Mouse (Mus musculus) cerebellum, postnatal 10 days (tissue): Measurements from ENCODE around the gene Spaca4.
A peak's percentile ranks its signal among the peaks of the same experiment; 100 is the strongest.

Source experiments
- DNase-seq, 2 experiments: peaks; one replicate each; pipeline ENCODE4 v3.0.0; 2021; ENCODE audit warnings: mixed read lengths in 2 of 2

Gene Spaca4

DNA sequence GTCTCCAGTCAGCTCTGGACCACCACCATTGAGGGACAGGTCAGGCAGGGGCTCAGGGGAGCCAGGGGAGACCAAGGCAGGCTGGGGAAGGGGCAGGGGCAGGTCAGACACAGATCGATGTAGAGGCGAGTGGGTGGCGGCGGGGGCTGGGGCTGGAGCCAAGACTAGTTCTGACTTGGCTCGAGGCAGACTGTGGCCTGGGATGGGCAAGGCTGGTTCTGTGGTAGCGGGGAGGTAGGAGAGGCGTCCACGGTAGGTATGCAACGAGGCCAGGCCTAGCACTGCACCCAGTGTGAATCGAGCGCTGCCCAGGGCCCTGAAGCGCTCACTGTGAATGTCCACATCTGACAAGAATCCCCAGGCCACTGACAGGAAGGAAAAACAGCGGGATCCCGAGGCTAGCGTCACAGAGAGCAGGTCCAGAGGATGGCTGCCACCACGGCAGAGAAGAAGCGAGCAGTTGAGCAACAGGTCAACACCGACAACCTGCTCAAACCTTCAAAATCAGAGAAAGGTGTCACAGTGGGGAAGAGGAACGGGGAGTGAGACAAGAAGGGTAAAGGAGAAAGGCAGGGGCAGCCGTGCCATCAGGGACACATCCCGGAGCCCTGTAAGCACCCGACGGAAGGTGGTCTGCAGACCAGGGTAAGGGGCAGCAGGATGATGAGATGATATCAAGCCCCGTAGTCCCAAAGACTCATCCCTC lies 14.1 kb downstream of the Spaca4 start:
- peak; percentile 38 to 39 for DNase-seq

DNA sequence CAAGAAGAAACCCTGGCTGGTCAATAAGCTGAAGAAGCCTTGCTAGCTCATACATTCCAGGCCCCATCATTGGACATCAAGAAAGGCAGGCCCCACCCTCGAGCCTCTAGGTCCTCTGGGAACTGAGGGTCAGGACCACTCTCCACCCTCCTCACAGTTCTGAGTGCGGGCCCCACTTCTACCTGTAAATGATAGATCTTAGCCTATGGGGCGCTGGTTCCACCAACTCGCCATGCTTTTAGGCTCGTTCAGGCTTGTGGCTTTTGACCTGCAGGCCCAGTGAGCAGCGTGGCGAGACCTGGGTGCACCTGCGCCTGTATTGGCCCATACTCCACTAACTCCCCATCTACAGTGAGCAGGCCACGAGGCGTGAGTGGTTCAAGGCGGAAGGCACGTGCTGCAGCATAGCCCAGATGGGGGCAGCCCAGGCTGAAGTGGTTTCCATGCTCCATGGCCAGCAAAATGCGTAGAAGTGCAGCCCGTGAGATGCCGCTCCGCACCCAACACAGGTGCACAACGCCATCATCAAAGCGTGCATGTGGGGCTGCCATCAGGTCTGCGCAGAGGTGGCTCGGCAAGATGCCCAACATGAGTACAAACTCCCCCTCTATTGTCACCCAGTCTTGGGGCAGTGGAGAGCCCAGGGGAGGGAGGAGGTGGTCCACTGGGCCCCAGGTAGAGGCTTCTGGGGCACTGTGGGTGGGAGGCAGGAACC lies 15.0 kb downstream of the Spaca4 start:
- DNase-seq: peak in 1 of 2 experiments; percentile 31

DNA sequence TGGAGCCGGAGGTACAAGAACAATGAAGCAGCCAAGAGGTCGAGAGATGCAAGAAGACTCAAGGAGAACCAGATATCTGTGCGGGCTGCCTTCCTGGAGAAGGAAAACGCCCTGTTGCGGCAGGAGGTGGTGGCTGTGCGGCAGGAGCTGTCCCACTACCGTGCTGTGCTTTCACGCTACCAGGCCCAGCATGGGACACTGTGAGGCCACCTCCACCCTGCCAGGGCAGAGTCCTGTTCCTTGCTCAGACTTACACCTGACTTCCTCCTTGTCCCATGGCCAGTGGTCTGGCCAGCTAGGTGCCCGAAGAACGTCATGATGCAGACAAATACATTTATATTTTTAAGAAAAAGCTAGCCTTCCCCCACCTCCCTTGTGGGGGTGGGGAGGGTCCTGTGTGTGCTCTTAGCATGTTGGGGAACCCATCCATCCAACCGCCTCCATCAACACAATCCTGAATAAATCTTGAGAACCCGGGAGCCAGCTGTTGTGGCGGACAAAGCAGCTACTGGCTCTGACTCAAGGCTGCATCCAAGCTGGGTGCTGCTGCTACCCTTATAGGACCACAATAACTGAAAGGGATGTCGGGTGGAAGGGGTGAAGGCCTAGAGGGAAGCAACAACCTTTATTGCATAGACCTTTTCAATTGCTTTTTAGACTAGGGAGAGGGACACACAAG lies 15.8 kb downstream of the Spaca4 start:
- DNase-seq: peak in 1 of 2 experiments; percentile 42

DNA sequence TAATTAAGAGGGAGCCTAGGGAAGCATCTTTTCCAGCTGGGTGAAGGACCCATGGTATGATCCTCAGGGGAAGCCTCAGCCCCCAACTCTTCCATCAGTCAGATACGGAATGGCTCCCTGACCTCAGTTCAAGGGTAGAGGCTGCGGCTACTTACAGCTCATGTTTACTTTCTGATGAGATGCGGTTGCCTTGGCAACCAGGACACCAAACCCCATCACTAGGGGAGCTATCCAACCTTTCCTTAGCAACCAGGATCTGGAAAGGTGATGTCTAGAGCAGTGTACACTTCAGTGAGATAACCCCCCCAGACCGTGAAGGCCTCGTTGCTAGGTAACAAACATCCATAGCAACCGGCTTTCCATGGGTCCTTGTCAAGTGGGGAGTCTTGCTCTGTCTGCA lies 16.6 kb downstream of the Spaca4 start:
- peak; percentile 42 to 56 for DNase-seq

DNA sequence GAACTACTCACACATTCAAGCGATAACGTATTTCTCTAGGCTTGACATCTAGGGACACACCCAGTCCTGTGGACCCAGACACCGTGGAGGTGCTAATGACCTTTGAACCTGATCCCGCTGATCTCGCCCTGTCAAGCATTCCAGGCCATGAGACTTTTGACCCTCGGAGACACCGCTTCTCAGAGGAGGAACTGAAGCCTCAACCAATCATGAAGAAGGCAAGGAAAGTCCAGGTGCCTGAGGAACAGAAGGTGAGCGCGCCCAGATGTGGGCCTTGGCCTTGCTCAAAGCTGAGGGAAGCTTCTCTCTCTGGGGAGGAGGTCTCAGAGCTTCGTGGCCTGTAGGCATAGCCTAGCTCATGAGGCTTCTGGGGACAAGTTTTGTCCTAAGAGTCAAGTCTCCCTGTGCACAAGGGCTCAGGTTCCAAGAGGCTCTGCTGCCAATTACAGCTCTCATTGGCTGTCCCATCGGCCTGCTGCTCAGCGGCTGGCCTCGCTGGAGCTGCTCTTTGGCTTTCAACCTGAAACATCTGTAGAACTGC lies 17.3 kb downstream of the Spaca4 start:
- peak; percentile 26 to 46 for DNase-seq

DNA sequence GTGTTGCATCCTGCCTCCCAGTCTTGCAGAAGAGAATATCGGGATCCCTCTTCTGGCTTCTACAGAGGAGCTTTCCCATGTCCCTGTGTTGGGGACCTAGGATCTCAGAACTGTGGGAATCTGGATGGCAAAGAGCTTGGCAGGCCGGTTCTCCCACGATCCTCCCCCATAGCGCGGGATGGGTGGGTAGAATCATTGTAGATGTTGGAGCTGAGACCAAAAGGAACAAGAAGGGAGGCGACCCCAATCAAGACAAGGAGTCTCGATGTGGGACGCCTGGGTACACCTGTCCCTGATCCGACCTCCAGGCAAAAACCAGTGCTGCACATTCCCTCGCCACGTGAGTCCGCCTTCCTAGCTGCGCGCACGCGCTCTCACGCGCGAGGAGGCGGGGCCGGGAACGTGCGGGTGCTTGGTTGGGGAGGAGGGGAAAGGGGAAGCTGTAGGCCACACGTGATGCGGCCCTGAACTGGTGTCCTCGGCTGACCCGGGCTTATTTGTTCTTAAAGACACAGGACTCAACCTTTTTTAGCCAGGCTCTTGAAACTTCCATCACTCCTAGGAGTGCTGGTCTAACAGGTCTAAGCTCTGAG lies 18.1 kb downstream of the Spaca4 start:
- DNase-seq: peak; percentile 97

DNA sequence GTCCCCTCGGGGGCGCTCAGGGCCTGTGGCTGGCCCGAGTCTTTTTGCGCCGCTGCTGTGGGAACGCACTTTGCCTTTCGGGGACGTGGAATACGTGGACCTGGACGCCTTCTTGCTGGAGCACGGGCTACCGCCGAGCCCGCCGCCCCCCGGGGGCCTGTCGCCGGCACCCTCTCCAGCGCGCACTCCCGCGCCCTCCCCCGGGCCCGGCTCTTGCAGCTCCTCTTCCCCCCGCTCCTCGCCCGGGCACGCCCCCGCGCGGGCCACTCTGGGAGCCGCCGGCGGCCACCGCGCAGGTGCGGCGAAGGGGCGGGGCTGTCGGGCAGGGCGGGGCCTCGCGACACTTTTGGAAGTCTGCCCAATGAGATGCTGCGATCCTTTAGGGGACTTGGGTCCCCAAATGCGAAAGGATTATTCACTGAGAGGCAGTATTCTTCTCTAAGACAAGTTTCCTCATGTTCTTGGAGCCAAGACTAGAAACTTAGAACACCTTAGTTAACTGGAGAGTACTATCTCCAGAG lies 18.8 kb downstream of the Spaca4 start:
- DNase-seq: peak; percentile 93 to 94

DNA sequence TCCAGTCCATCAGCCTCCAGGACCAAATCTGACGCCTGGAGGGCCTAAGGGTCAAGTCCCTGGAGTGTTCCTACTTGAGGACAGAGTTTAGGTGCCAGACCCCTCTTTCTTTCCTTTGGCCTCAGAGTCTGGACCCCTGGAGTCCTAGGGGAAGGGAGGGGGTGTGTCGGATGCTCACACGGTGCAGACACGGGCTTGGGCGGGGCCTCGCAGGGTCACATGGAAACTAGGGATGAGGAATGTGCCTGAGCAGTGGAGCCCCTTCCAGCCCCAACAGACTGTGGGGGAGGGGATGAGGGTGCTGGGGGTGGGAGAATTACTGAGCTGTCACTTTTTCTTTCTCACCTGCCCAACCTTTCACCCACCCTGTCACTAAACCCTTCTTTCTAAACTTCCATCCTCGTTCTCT lies 19.7 kb downstream of the Spaca4 start:
- peak; percentile 82 to 87 for DNase-seq

DNA sequence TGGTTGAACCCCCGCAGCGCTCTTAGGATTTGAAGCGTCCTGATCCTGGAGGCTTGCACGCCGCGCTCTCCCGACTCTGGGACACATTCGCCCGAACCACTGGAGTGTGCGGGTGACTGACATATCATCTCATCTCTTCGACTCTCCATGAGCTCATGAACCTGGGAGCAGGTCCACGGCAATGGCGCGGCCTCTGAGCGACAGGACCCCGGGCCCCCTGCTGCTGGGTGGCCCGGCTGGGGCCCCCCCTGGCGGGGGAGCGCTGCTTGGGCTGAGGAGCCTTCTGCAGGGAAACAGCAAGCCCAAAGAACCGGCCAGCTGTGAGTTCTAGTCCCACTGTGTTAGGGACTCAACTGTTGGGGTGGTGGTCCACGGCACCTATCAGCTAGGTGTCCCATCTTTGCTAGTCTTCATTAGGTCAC lies 20.2 kb downstream of the Spaca4 start:
- no peak for DNase-seq

DNA sequence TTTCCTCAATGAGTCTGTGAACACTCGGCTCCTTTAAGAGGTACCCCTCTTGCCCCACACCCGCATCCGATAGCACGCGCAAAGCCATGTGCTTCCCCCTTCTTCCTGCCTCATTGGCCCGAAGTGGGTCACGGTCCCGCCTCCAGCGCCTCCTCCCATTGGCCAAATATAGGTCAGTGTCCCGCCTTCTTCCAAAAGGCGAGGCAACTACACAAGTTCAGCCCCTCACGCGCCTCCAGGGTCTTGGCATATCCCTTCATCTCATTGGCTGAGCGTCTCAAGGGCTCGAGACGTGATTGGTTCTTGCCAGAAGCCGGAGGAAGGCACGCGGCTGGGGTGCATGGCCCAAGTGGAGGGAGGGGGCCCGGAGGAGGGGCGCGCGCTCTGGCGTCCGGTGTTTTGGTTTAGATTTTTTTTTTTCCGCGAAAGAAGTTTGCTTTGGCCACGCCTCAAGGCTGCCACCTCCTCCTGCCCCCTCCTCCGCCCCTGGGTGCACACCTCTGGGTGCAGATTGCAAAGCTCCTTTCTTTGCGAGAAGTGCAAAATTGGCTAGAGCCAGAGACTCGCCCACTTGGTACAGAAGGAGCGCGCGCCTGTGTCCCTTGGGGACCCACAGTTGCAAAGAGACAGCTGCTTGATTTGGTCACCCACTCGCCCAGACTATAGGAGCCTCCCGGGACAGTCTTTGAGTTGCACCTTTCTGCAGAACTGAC lies 20.7 kb downstream of the Spaca4 start, which contains the start of gene Dbp:
Dbp (plus strand) TSS at position 359 of the 713 bp plus-strand sequence.
- DNase-seq: peak; percentile 98 to 99

DNA sequence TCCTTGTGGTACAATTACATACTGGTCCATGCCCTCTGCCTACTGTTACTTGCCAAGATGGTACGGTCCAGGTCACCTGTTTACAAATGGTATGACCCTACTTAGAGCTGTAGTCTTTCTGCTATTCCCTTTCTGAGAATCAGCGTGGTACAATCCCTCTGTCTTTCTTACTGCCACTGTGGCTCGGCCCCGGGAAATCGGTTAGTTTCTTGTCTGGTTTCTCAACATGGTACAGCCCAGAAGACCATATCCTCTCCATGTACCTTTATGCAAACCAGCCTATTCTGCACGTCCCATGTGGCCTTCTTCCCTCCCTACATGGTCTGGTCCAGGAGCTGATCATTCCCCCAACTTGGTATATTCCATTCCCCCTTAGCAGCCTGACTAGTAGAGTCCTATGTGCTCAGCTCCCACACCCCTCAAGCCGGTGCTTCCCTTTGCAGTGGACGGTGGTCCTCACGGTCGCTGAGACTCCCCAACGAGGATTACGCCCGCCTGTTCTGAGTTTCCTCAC lies 21.5 kb downstream of the Spaca4 start:
- DNase-seq: peak; percentile 83 to 86

DNA sequence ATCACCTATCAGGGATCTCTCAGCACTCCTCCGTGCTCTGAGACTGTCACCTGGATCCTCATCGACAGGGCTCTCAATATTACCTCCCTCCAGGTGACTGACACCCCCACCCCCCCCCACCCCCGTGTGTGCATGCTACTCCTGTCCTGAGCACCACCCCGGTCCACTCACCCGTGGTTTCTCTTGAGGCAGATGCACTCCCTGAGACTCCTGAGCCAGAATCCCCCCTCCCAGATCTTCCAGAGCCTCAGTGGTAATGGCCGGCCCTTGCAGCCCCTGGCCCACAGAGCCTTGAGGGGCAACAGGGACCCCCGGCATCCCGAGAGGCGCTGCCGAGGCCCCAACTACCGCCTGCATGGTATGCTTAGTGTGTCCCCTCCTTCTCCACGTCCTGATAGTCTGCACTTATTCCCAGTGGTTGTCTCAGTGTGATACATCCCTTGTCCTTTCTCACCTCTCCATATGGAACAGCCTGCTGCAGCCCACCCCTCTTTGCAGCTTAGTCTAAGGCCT lies 22.0 kb downstream of the Spaca4 start:
- DNase-seq: peak in 1 of 2 experiments; percentile 52

DNA sequence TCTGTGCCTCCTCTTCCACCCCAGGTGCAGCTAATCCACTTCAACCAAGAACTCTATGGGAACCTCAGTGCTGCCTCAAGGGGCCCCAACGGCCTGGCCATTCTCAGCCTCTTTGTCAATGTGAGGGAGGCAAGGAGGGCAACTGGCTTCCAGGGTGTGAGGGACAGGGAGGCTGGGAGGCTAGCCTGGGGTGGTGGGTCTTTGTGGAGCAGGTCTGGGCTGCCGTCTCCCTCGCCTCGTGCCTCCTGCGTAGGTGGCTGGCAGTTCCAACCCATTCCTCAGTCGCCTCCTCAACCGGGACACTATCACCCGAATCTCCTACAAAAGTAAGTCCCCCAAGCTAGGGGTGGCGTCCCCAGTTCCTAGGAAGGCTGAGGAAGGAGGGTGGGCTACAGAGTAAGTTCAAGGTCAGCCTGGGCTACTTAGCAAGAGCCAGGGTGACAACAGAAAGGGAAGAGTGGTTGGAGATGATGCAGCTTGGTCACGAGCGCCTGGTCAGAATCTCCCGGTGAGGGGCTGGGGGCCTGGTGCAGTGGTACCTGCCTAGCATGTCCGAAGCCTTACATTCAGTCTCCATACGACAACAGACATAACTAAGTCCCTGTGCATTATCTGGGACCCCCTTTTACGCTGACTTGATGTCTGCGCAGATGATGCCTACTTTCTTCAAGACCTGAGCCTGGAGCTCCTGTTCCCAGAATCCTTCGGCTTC lies 22.6 kb downstream of the Spaca4 start:
- DNase-seq: peak in 1 of 2 experiments; percentile 20

DNA sequence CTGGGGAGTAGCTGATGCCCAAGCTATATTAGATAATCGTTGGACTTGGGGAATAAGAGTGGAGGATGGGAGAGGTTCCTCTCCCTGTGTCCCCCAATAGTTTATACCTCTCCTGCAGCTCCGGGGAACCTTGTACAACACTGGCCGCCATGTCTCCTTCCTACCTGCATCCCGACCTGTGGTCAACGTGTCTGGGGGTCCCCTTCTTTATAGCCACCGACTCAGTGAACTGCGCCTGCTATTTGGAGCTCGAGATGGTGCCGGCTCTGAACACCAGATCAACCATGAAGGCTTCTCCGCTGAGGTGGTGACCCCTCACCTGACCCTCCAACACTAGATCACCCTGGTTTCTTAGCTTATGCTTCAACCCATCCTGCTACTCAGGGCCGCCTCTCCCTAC lies 23.3 kb downstream of the Spaca4 start:
- peak in 1 of 2 experiments; percentile 6 for DNase-seq

DNA sequence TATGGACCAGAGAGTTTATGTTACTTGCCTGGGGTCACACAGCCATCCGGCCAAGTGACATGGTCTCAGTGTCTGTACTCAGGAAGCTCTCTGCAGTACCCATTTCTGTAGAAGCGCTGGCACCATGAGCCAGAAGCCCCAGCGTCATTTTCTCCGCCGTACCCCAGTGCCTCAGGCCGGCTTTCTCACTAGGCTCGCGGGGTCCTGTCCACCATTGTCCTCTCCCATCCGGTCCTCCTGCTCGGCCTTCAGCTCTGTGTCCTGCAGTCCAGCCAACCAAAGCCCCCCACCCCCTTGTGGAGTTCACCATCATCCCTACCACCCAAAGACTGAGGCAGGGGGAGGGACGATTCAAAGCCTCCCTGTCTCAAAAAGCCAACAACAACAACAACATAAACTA lies 24.0 kb downstream of the Spaca4 start:
- peak in 1 of 2 experiments; percentile 25 for DNase-seq

DNA sequence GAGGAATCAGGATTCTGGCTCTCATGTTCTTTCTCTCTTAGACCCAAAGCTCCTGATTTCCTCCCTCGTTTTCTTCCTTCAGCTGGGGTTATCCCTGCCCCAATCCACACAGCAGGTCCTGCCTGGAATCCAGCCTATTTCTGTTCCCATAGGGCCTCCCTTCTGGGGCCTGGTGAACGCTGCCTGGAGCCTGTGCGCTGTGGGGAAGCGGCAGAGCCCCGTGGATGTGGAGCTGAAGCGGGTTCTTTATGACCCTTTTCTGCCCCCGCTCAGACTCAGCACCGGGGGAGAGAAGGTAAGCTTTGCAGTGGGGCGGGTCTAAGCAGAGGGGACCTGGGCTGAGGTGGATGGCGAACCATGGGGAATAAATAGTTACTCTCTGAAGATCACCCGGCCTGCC lies 24.5 kb downstream of the Spaca4 start:
- peak in 1 of 2 experiments; percentile 59 for DNase-seq

DNA sequence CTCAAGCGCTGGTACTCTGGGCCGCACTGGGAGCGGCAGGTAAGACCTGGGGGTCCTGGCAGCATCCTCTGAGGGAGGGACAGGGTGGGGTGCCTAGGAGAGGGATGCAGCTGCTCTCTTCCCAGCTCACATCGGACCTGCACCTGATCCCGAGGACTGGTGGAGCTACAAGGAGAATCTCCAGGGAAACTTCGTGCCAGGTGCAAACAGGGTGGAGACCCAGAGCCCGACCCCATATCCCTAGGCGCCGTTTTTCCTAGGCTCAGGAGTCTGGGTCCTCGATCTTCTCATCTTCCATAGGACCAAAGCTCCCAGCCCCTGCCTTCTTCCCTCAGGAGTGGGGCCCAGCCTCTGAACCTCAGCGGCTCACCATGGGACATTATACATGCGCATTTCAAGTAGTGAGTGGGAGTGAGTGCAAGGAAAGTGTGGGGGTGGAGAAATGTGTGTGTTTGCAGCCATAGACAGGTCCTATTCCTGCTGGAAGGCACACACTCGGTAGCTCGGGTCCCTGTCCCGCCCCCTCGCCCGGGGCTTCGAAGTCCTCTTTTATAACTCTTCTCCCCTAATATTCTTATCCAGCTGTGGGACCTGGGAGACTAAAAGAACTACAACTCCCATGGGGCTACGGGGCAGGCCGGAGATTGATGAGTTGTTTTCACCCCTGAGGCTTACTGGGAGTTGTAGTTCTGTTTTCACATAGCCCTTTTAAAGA lies 25.2 kb downstream of the Spaca4 start:
- peak; percentile 83 to 88 for DNase-seq

DNA sequence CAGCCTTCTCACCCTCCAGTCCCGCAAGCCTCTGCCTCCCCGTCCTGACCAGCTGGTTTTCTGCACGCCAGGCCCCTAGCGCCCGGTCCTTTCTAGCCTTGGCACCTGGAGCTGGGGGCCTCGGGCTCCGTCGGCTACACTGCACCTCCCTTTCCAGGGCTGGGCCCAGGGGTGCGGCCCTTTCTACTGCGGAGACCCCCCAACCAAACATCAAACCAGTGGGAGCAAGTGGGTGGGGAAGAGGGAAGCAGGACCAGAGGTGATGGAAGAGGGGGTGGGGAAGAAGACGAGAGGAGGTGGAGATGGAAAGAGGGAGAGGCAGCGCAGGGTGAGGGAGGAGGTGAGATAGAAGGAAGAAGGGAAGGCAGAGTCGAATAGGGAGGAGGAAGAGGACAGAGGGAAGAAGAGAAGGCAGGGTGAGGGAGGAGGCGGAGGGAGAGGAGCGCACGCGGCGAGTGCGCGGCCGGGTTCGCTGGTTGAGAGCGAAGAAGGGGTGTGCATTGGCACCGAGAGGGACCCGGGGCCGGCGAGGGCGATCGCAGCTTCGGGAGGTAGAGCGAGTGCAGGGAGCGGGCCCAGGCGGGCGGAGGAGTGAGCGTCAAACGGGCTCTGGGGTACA lies 26.0 kb downstream of the Spaca4 start, which contains the start of gene Car11:
Car11 (plus strand) TSS at position 321 of the 619 bp plus-strand sequence.
- peak; percentile 71 for DNase-seq

DNA sequence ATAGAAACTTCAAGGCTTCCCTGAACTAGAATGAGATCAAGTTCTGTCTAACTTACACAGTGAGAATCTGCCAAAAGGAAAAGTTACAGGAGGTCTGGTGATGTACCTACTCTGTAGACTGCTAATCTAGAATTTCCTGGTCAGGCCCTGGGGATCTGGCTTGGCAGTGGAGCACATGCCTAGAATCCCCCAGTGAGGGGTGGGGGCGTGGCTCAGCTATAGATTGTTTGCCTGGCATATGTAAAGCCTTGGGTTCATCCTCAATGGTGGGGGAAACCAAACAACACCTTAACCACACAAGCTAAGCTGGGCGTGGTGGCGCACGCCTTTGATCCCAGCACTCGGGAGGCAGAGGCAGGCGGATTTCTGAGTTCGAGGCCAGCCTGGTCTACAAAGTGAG lies 27.7 kb downstream of the Spaca4 start:
- peak in 1 of 2 experiments; percentile 29 for DNase-seq
